Mouse (Mus musculus) heart, postnatal 14 days (tissue): ENCODE results near the gene Ccdc121. TPM values are rescaled to one million over a fixed set of nuclear protein-coding genes. Genes with fewer than 3 reads are reported as not detected.

Source experiments
- total RNA-seq, 2 experiments: library from RNA; stranded (reverse); gene quantifications; 2 replicates each; pipeline ENCODE4 v1.2.3; 2021

Ccdc121 gene
- total RNA-seq, 2 experiments from 2014 or later: not detected

Other genes starting within 250 kb of the Ccdc121 start
- not detected for gene Cnih3, start 158.8 kb downstream of the Ccdc121 start, total RNA-seq
- gene Dnah14, start 65.1 kb upstream of the Ccdc121 start, total RNA-seq: under 1 TPM in 1 of 2 experiments, not detected in 1; 0.05 TPM